In genomic region chr16:22820731-22821130, GRCm38 (mm10) we compare ENCODE assay signal across 9 mouse cellular contexts. TPM values are rescaled to one million over a fixed set of nuclear protein-coding genes. Genes with fewer than 3 reads are reported as not detected.
DNase-seq lines count a peak whose midpoint lies in the region; ATAC-seq and TF ChIP-seq lines count a peak whose summit lies in the region.
"Had no signal": no experiment of that assay in that cellular context is flagged by ENCODE, and none has a peak within 500 bp of the region (broad histone marks: within the 10 kb centered on the region; RNA-seq: fewer than 3 reads in every experiment).

No protein-coding gene starts in this region.

- peak; percentile 82 for TF ChIP-seq CTCF in layer of hippocampus, adult 2 months (conservative IDR thresholded peaks at IDR 0.05)

- ATAC-seq in cerebellum, adult (ENCODE audit: insufficient number of reproducible peaks, low FRiP score, low TSS enrichment), result peak; percentile 78; the same call in 1 of the 2 replicates
- peak; percentile 100 for ATAC-seq in frontal cortex, adult (ENCODE audit: low TSS enrichment)
- no peak for ATAC-seq in activated CD4-positive, CD25-positive, alpha-beta regulatory T cell, adult 4 months

- no peak overlapping the region for H3K27ac ChIP-seq in layer of hippocampus, adult 2 months

- no peak overlapping the region for H3K4me3 ChIP-seq in layer of hippocampus, adult 2 months

- DNase-seq in cerebellum, adult 9-10 months, result no peak
- DNase-seq in layer of hippocampus, adult 2 months (ENCODE audit: low spot score in 2 of 2), result peak; percentile 37 to 64
- DNase-seq in layer of hippocampus, postnatal 25 days (ENCODE audit: extremely low spot score in 1 of 2, low spot score in 1 of 2), result no peak
- DNase-seq in right cerebral cortex, adult 18-20 months, result peak; percentile 70
- no peak for DNase-seq in B cell, adult 2 months

RNA-seq across cellular contexts. Expression of gene Crygs, which starts 9.4 kb away (rescaled TPM):
- total RNA-seq in layer of hippocampus, adult 2 months (2021), result not detected
- not detected for total RNA-seq in layer of hippocampus, postnatal 25 days (2021)
- not detected for polyA plus RNA-seq in activated CD4-positive, CD25-positive, alpha-beta regulatory T cell, adult 4 months (2017; shearing (Covaris generic))
- total RNA-seq: left cerebral cortex, adult 8-10 months had no signal

RNA-seq across cellular contexts. Expression of gene Tbccd1, which starts 36.7 kb away (rescaled TPM):
- total RNA-seq in layer of hippocampus, adult 2 months (2021), result 10 to 100 TPM; 13.6 to 15.9 TPM
- 10 to 100 TPM; 13.7 to 14.6 TPM for total RNA-seq in layer of hippocampus, postnatal 25 days (2021)
- 10 to 100 TPM; 16.5 to 18.6 TPM for polyA plus RNA-seq in activated CD4-positive, CD25-positive, alpha-beta regulatory T cell, adult 4 months (2017; shearing (Covaris generic))

RNA-seq across cellular contexts. Expression of gene Dnajb11, which starts 36.9 kb away (rescaled TPM):
- 10 to 100 TPM; 61.1 to 62.5 TPM for total RNA-seq in layer of hippocampus, adult 2 months (2021)
- 10 to 100 TPM; 71.1 to 71.7 TPM for total RNA-seq in layer of hippocampus, postnatal 25 days (2021)
- 10 to 100 TPM; 52.9 to 66.2 TPM for polyA plus RNA-seq in activated CD4-positive, CD25-positive, alpha-beta regulatory T cell, adult 4 months (2017; shearing (Covaris generic))

Comparison
In these comparisons a context has a peak if more than half of its experiments do, and no peak if none do; other contexts are left out.
1. DNase-seq: peak in layer of hippocampus, adult 2 months (2 of 2) and right cerebral cortex, adult 18-20 months (single experiment); none in cerebellum, adult 9-10 months (single experiment), layer of hippocampus, postnatal 25 days (0 of 2) and B cell, adult 2 months (0 of 2).